Mouse (Mus musculus): ENCODE measurements at regions not wholly inside any gene's neighbourhood (a gene's known extent, or its start where the extent isn't known, plus 50 kb on each side); places are given as distances from the start of the nearest gene placed in this dataset.

GRCm38 (mm10) chr10:65342513-65342912 lies 1252.4 kb upstream of the Lrrtm3 start:
- in situ Hi-C loops (cut with MboI; ENCODE audit: low pct_ligation_motif_present, low pct_unique_long_range_greater_than_20kb, low sequenced_read_pairs) = no loop called here
- dilution Hi-C loops (cut with MboI; ENCODE audit: extremely low pct_ligation_motif_present, extremely low pct_unique_long_range_greater_than_20kb, low sequenced_read_pairs) = no loop called here
- Histone ChIP-seq H3K36me3 (replicated peaks in 1 of 2; ENCODE audit: control insufficient read depth in 1 of 2, insufficient read depth in 1 of 2, low read length in 1 of 2) (no peaks in the 10 kb centered on the region), H3K4me3 (replicated peaks in 1 of 3; ENCODE audit: low read depth in 2 of 3, low read length in 2 of 3, poor library complexity in 1 of 3) (no peak overlapping the region), H3K4me1 (ENCODE audit: control insufficient read depth in 1 of 2, insufficient read depth in 2 of 2) (no peaks in the 10 kb centered on the region), H3K79me2 (replicated peaks; ENCODE audit: control insufficient read depth, extremely low read depth, insufficient read depth, poor library complexity, severe bottlenecking) (no peaks in the 10 kb centered on the region), H3K4me2 (ENCODE audit: insufficient read depth, low read depth, poor library complexity, severe bottlenecking) (no peak overlapping the region), H3K9me3 (replicated peaks; ENCODE audit: low read length) (no peaks in the 10 kb centered on the region), H3K9ac (ENCODE audit: insufficient read depth, low read depth) (no peak overlapping the region), H3K27me3 (replicated peaks) (no peaks in the 10 kb centered on the region), H3K27ac (ENCODE audit: insufficient read depth, low read depth) (no peak overlapping the region)
- no peak for TF ChIP-seq KAT2A (IDR thresholded peaks at IDR 0.05; ENCODE audit: insufficient replicate concordance, low read length)
- TF ChIP-seq SIN3A (IDR thresholded peaks at IDR 0.05; ENCODE audit: low read length) = no peak
- TF ChIP-seq NELFE (IDR thresholded peaks at IDR 0.05; ENCODE audit: low read depth, low read length) = no peak
- TF ChIP-seq NRF1 (IDR thresholded peaks at IDR 0.05; ENCODE audit: low read depth, low read length) = no peak
- no peak for TF ChIP-seq JUND (conservative IDR thresholded peaks at IDR 0.05; ENCODE audit: low read depth, low read length)
- no peak for TF ChIP-seq GABPA (IDR thresholded peaks at IDR 0.05; ENCODE audit: insufficient replicate concordance, low read depth, low read length)
- TF ChIP-seq CHD1 (IDR thresholded peaks at IDR 0.05; ENCODE audit: low read depth, low read length) = no peak
- no peak for TF ChIP-seq HCFC1 (IDR thresholded peaks at IDR 0.05; ENCODE audit: low read depth, low read length)
- TF ChIP-seq SMC3 (IDR thresholded peaks at IDR 0.05; ENCODE audit: low read depth, low read length) = no peak; the same call in 1 of the 2 replicates
- no peak for TF ChIP-seq ZMIZ1 (IDR thresholded peaks at IDR 0.05; ENCODE audit: low read depth, low read length)
- TF ChIP-seq ZNF384 (IDR thresholded peaks at IDR 0.05; ENCODE audit: low read depth, low read length) = no peak
- no peak for TF ChIP-seq USF1 (IDR thresholded peaks at IDR 0.05; ENCODE audit: low read depth, low read length)
- no peak for TF ChIP-seq TBP (conservative IDR thresholded peaks at IDR 0.05; ENCODE audit: low read depth, low read length)
- TF ChIP-seq MXI1 (IDR thresholded peaks at IDR 0.05; ENCODE audit: low read depth, low read length) = no peak
- no peak for TF ChIP-seq MAFK (IDR thresholded peaks at IDR 0.05; ENCODE audit: insufficient replicate concordance, low read length)
- TF ChIP-seq RAD21 (IDR thresholded peaks at IDR 0.05; ENCODE audit: low read depth, low read length) = no peak; the same call in 1 of the 2 replicates
- DNase-seq (ENCODE audit: extremely low read depth) = peak; percentile 8

- Histone ChIP-seq H3K4me2 (ENCODE audit: insufficient read depth, low read depth, poor library complexity, severe bottlenecking) (no peak overlapping the region), H3K9ac (ENCODE audit: insufficient read depth, low read depth) (no peak overlapping the region), H3K36me3 (replicated peaks in 1 of 2; ENCODE audit: control insufficient read depth in 1 of 2, insufficient read depth in 1 of 2, low read length in 1 of 2) (no peaks in the 10 kb centered on the region), H3K9me3 (replicated peaks; ENCODE audit: low read length) (no peaks in the 10 kb centered on the region), H3K27me3 (replicated peaks) (no peaks in the 10 kb centered on the region), H3K79me2 (replicated peaks; ENCODE audit: control insufficient read depth, extremely low read depth, insufficient read depth, poor library complexity, severe bottlenecking) (no peaks in the 10 kb centered on the region), H3K27ac (ENCODE audit: insufficient read depth, low read depth) (no peak overlapping the region), H3K4me1 (ENCODE audit: control insufficient read depth in 1 of 2, insufficient read depth in 2 of 2) (no peaks in the 10 kb centered on the region), H3K4me3 (replicated peaks in 1 of 3; ENCODE audit: low read depth in 2 of 3, low read length in 2 of 3, poor library complexity in 1 of 3) (no peak overlapping the region)
- TF ChIP-seq POLR2AphosphoS2 (IDR thresholded peaks at IDR 0.05; ENCODE audit: low read depth, low read length) = no peak
- TF ChIP-seq IRF4 (IDR thresholded peaks at IDR 0.05; ENCODE audit: low read depth, low read length) = no peak
- no peak for TF ChIP-seq JUND (conservative IDR thresholded peaks at IDR 0.05; ENCODE audit: low read depth, low read length)
- no peak for TF ChIP-seq CTCF (conservative IDR thresholded peaks at IDR 0.05 in 1 of 2, IDR thresholded peaks at IDR 0.05 in 1 of 2; ENCODE audit: low read depth in 2 of 2, low read length in 2 of 2)
- TF ChIP-seq MAFK (IDR thresholded peaks at IDR 0.05; ENCODE audit: insufficient replicate concordance, low read length) = no peak
- TF ChIP-seq PAX5 (IDR thresholded peaks at IDR 0.05; ENCODE audit: low read length) = no peak
- no peak for TF ChIP-seq MAZ (IDR thresholded peaks at IDR 0.05; ENCODE audit: low read depth, low read length)
- no peak for TF ChIP-seq ELF1 (IDR thresholded peaks at IDR 0.05; ENCODE audit: low read depth, low read length)
- no peak for TF ChIP-seq MAX (IDR thresholded peaks at IDR 0.05; ENCODE audit: low read length)
- TF ChIP-seq RCOR1 (conservative IDR thresholded peaks at IDR 0.05; ENCODE audit: low read depth, low read length) = no peak
- TF ChIP-seq RAD21 (IDR thresholded peaks at IDR 0.05; ENCODE audit: low read depth, low read length) = no peak
- no peak for TF ChIP-seq TBP (conservative IDR thresholded peaks at IDR 0.05; ENCODE audit: low read depth, low read length)
- TF ChIP-seq JUN (IDR thresholded peaks at IDR 0.05; ENCODE audit: insufficient read depth, low read depth, low read length) = no peak
- TF ChIP-seq ZKSCAN1 (IDR thresholded peaks at IDR 0.05; ENCODE audit: borderline replicate concordance, low read depth, low read length) = no peak
- no peak for TF ChIP-seq SIN3A (IDR thresholded peaks at IDR 0.05; ENCODE audit: low read length)
- TF ChIP-seq ETS1 (conservative IDR thresholded peaks at IDR 0.05; ENCODE audit: low read depth, low read length) = no peak
- no peak for TF ChIP-seq NELFE (IDR thresholded peaks at IDR 0.05; ENCODE audit: low read depth, low read length)
- no peak for TF ChIP-seq MEF2A (IDR thresholded peaks at IDR 0.05; ENCODE audit: borderline replicate concordance, low read depth, low read length)
- no peak for TF ChIP-seq USF1 (IDR thresholded peaks at IDR 0.05; ENCODE audit: low read depth, low read length)
- dilution Hi-C loops (cut with MboI; ENCODE audit: extremely low pct_ligation_motif_present, extremely low pct_unique_long_range_greater_than_20kb, low sequenced_read_pairs) (no loop called here), in situ Hi-C loops (cut with MboI; ENCODE audit: low pct_ligation_motif_present, low pct_unique_long_range_greater_than_20kb, low sequenced_read_pairs) (no loop called here)
- DNase-seq (ENCODE audit: extremely low read depth) = no peak
Observed at GRCm38 (mm10) chr10:65330345-65330744, 1240.3 kb upstream of the Lrrtm3 start.
